Mouse (Mus musculus): Measurements from ENCODE around the gene Crnkl1. TPM values are rescaled to one million over a fixed set of nuclear protein-coding genes. Genes with fewer than 3 reads are reported as not detected.

Gene Crnkl1
- polyA plus RNA-seq, 1 experiment = 10.2 TPM

- DNase-seq = no peak
- WGBS = 83% methylated on average over 2 of the region's 2 CpGs
- Histone ChIP-seq H3K27ac (ENCODE audit: insufficient read depth, low read length) (no peak overlapping the region), H3K4me1 (ENCODE audit: control insufficient read depth, insufficient read depth, low read length) (no peaks in the 10 kb centered on the region), H3K27me3 (ENCODE audit: control insufficient read depth, insufficient read depth, low read length) (no peaks in the 10 kb centered on the region), H3K4me3 (replicated peaks; ENCODE audit: insufficient read depth, low read depth, low read length) (no peak overlapping the region)
- TF ChIP-seq POLR2A (IDR thresholded peaks at IDR 0.05; ENCODE audit: borderline replicate concordance, insufficient read depth, low read length) (no peak), CTCF (IDR thresholded peaks at IDR 0.05; ENCODE audit: borderline replicate concordance, insufficient read depth, low read depth, low read length) (no peak)
Observed at GRCm38 (mm10) chr2:145890571-145890970, 44.2 kb downstream of the Crnkl1 start.

- Histone ChIP-seq H3K4me3 (replicated peaks; ENCODE audit: insufficient read depth, low read depth, low read length) (no peak overlapping the region), H3K27me3 (ENCODE audit: control insufficient read depth, insufficient read depth, low read length) (no peaks in the 10 kb centered on the region), H3K4me1 (ENCODE audit: control insufficient read depth, insufficient read depth, low read length) (no peaks in the 10 kb centered on the region), H3K27ac (ENCODE audit: insufficient read depth, low read length) (no peak overlapping the region)
- 50% methylated on average over 6 of the region's 6 CpGs for WGBS
- DNase-seq = no peak
- TF ChIP-seq POLR2A (IDR thresholded peaks at IDR 0.05; ENCODE audit: borderline replicate concordance, insufficient read depth, low read length) (no peak), CTCF (IDR thresholded peaks at IDR 0.05; ENCODE audit: borderline replicate concordance, insufficient read depth, low read depth, low read length) (no peak)
Observed at GRCm38 (mm10) chr2:145888766-145889480, 45.9 kb downstream of the Crnkl1 start.

- H3K27ac ChIP-seq (ENCODE audit: insufficient read depth, low read length) = no peak overlapping the region
Observed at GRCm38 (mm10) chr2:145887937-145888765, 46.7 kb downstream of the Crnkl1 start.

DNA sequence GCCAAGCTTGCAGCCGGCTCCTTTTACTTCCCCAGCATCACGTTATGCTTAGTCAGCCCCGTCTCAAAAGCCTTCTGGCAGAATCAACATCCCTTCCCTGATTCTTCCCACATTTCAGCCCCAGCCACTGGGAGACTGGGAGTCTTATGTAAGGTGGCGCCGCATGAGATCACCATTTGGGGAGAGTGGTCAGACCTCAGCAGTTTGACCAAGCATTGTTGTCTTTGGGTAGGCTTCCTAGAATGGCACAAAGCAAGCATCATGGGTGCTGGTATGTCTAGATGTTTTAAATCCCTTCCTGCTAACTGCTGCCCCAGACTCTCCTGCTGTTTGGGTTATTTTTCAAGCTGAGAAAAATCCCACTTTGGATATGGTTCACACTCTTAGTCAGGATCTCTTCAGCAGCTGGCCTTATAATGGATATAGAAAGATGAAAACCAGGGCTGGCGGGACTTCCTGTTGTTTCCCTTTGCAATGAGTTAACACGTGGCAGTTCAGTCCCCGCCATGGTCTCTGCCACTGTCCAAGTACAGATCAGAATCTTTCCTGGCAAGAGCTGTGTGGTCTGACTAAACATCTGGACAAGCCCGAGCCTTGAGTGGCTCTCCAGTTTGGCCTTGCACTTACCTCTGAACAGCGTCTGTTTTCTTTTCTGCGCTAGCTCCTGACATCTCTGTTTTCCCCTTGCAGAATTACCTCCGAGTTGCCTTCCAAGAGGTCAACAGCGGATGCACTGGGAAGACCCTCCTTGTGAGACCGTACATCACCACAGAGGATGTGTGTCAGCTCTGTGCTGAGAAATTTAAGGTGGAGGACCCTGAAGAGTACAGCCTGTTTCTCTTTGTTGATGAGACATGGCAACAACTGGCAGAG is 49.7 kb downstream of the Crnkl1 start:
- Histone ChIP-seq H3K27me3 (ENCODE audit: control insufficient read depth, insufficient read depth, low read length) (no peaks in the 10 kb centered on the region), H3K4me1 (ENCODE audit: control insufficient read depth, insufficient read depth, low read length) (no peaks in the 10 kb centered on the region; the same call in 1 of the 2 replicates), H3K27ac (ENCODE audit: insufficient read depth, low read length) (no peak overlapping the region; the same call in 1 of the 2 replicates), H3K4me3 (replicated peaks; ENCODE audit: insufficient read depth, low read depth, low read length) (no peak overlapping the region)
- WGBS = 77% methylated on average over 14 of the region's 14 CpGs
- no peak for DNase-seq
- TF ChIP-seq POLR2A (IDR thresholded peaks at IDR 0.05; ENCODE audit: borderline replicate concordance, insufficient read depth, low read length) (no peak), CTCF (IDR thresholded peaks at IDR 0.05; ENCODE audit: borderline replicate concordance, insufficient read depth, low read depth, low read length) (no peak)

More at GRCm38 (mm10) chr2:145887937-145888765, 46.7 kb downstream of the Crnkl1 start:
- H3K4me1 ChIP-seq (ENCODE audit: control insufficient read depth, insufficient read depth, low read length) = no peaks in the 10 kb centered on the region
- no peaks in the 10 kb centered on the region for H3K27me3 ChIP-seq (ENCODE audit: control insufficient read depth, insufficient read depth, low read length)
- DNase-seq = no peak
- WGBS = 49% methylated on average over 14 of the region's 14 CpGs
- TF ChIP-seq CTCF (IDR thresholded peaks at IDR 0.05; ENCODE audit: borderline replicate concordance, insufficient read depth, low read depth, low read length) (0 out of 2 replicates have a peak, but pooled peaks have one; percentile 3), POLR2A (IDR thresholded peaks at IDR 0.05; ENCODE audit: borderline replicate concordance, insufficient read depth, low read length) (no peak)
- no peak overlapping the region for H3K4me3 ChIP-seq (replicated peaks; ENCODE audit: insufficient read depth, low read depth, low read length)

DNA sequence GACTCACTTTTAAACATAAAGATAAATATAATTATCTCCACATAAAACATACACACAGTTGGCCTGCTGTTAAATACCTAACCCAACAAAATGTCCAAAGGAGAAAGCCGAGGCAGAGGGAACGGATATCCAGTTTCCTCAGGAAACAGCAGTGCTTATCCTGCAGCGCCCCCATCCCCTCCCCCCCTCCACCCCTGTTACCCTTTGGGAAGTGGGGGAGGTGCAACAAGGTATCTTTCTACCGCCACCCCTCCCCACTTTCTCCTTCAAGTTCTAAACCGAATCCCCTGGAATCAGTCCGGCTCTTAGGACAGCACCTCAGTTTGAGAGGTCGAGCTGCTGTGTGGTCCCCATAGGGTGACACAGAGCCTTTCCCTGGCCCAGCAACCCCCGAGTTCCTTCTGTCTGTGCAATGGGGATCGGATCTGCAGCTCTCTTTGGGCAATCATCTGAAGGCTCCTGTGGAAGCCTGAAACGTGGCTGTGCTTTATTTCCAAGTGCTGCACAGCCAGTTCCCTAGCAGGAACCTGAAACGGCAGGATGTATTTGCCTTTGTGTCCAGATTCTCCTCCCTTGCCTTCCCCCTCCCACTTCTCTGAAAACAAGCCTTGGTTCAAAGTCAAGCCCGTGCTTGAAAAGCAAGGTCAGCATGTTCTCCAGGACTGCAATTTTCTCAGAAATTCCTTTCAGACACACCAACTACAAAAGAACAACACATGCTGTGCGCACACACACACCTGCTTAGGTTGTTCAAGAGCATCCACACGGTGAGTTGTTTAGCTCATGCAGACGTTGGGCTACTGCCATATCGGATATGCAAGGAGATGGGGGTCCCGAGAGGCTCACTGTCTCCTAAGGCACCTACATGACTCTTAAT is 50.5 kb downstream of the Crnkl1 start:
- 62% methylated on average over 17 of the region's 17 CpGs for WGBS

DNA sequence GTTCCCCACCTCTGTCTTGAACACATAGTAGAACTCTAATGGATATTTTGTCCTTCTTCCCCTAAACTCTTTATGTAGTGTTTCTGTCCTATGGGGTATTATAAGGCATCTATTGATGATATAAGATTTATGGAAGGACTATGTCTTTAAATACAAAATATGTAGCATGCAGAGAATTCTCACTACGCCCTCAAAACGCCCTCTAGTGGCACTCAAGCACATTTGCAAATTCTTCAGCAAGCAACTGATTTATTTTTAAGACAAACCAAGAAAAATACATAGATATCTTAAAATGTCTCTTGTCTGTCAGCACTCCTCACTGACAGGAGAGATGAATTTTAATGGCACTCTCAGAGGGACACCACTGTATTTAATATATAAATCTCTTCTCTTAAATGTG is 52.4 kb downstream of the Crnkl1 start:
- no peak overlapping the region for H3K27ac ChIP-seq (ENCODE audit: insufficient read depth, low read length)
- no peak for TF ChIP-seq POLR2A (IDR thresholded peaks at IDR 0.05; ENCODE audit: borderline replicate concordance, insufficient read depth, low read length)
- peak; percentile 21; the same call in 1 of the 2 replicates for TF ChIP-seq CTCF (IDR thresholded peaks at IDR 0.05; ENCODE audit: borderline replicate concordance, insufficient read depth, low read depth, low read length)
- no peak overlapping the region for H3K4me3 ChIP-seq (replicated peaks; ENCODE audit: insufficient read depth, low read depth, low read length)
- H3K4me1 ChIP-seq (ENCODE audit: control insufficient read depth, insufficient read depth, low read length) = no peaks in the 10 kb centered on the region; the same call in 1 of the 2 replicates
- 12% methylated on average over 2 of the region's 2 CpGs for WGBS
- H3K27me3 ChIP-seq (ENCODE audit: control insufficient read depth, insufficient read depth, low read length) = no peaks in the 10 kb centered on the region
- DNase-seq = no peak

More for the DNA sequence above, 50.5 kb downstream of the Crnkl1 start:
- DNase-seq = no peak
- H3K4me1 ChIP-seq (ENCODE audit: control insufficient read depth, insufficient read depth, low read length) = no peaks in the 10 kb centered on the region; the same call in 1 of the 2 replicates
- no peaks in the 10 kb centered on the region for H3K27me3 ChIP-seq (ENCODE audit: control insufficient read depth, insufficient read depth, low read length)
- no peak overlapping the region for H3K4me3 ChIP-seq (replicated peaks; ENCODE audit: insufficient read depth, low read depth, low read length)
- no peak overlapping the region; the same call in 1 of the 2 replicates for H3K27ac ChIP-seq (ENCODE audit: insufficient read depth, low read length)
- TF ChIP-seq POLR2A (IDR thresholded peaks at IDR 0.05; ENCODE audit: borderline replicate concordance, insufficient read depth, low read length) (no peak), CTCF (IDR thresholded peaks at IDR 0.05; ENCODE audit: borderline replicate concordance, insufficient read depth, low read depth, low read length) (no peak)
